Mouse (Mus musculus) urinary bladder, postnatal 14 days (tissue): ENCODE measurements around the gene Fam151b.

Experiments
- DNase-seq: peaks from one replicate; pipeline ENCODE4 v3.0.0; 2021; ENCODE audit warnings: low spot score

Gene Fam151b

GRCm38 (mm10) chr13:92419630-92420029, 64.2 kb downstream of the Fam151b start:
- no peak for DNase-seq

GRCm38 (mm10) chr13:92410486-92410885, 73.3 kb downstream of the Fam151b start:
- DNase-seq: no peak

GRCm38 (mm10) chr13:92403496-92403895, 80.3 kb downstream of the Fam151b start:
- DNase-seq: no peak

DNA sequence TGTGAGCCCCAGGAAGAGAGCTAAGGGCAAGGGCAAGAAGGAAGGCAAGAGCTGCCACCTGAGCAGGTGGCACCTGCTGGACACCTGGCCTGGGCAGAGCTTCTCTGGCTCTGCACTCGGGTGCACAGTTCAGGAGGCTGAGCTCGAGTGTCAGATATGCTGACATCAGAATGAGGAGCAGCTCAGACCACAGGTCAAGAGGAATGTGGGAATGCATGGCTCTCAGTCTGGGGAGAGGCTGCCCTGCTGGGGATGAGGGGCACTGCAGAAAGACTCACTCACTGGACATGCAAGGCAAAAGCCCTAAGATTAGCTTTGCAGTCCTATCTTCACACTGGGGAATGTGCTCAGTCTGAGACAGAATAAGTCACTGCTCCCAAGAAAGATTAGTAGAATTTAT, 81.8 kb downstream of the Fam151b start:
- no peak for DNase-seq
